10 mouse cellular contexts compared by ENCODE assay signal in the genomic region with DNA sequence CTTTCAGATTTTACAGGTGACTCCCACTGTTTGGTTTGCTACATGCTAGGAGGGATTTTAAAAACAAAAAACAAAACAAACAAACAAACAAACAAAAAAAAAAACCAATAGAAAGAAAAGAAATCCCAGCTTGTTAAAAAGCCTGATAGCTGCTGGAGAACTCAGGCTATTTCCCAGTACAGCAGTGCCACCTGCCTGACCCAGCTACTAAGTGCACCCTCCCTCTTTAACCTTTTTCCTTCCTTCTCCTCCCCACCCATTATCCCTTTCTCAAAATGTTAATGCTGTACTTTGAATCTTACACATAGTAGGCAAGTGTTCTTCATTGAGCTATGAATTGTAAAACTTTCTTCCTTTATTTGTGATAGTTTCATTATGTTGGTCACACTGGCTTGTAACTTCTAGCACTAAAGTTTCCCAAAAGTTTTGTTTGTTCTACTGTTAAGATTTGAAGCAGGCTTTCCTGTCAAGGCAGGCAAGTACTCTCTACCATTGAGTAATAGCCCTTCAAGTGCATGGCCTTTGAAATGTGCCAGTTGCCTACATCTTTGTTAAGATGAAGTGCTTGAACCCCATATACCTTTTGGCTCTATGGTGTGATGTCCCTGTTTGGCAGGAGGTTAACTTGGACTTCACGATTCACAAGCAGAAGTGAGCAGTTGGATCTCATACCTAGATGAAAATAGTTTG. TPM values are rescaled to one million over a fixed set of nuclear protein-coding genes. Genes with fewer than 3 reads are reported as not detected.
DNase-seq lines count a peak whose midpoint lies in the region; ATAC-seq and TF ChIP-seq lines count a peak whose summit lies in the region.
"Had no signal": no experiment of that assay in that cellular context is flagged by ENCODE, and none has a peak within 500 bp of the region (broad histone marks: within the 10 kb centered on the region; RNA-seq: fewer than 3 reads in every experiment).

No protein-coding gene starts in this region.

- no peak overlapping the region for H3K9ac ChIP-seq in neural tube, embryonic 14.5 days (replicated peaks; ENCODE audit: low read depth, low read length)
- H3K9ac ChIP-seq in neural tube, embryonic 15.5 days (replicated peaks) = no peak overlapping the region

- 100% methylated on average over 1 of the region's 1 CpGs for WGBS in neural tube, embryonic 14.5 days
- 95% methylated on average over 1 of the region's 1 CpGs for WGBS in neural tube, embryonic 15.5 days

- H3K27ac ChIP-seq in gastrocnemius, adult 2 months = no peak overlapping the region
- no peak overlapping the region for H3K27ac ChIP-seq in neural tube, embryonic 14.5 days (ENCODE audit: low read depth, low read length)
- no peak overlapping the region for H3K27ac ChIP-seq in neural tube, embryonic 15.5 days (replicated peaks)
- H3K27ac ChIP-seq: macrophage had no signal

- no peak overlapping the region for H3K4me3 ChIP-seq in gastrocnemius, adult 2 months
- no peak overlapping the region for H3K4me3 ChIP-seq in neural tube, embryonic 14.5 days (ENCODE audit: low read depth, low read length)
- H3K4me3 ChIP-seq in neural tube, embryonic 15.5 days (replicated peaks) = no peak overlapping the region

- H3K9me3 ChIP-seq in neural tube, embryonic 14.5 days (ENCODE audit: control insufficient read depth, low read length) = no peaks in the 10 kb centered on the region
- no peaks in the 10 kb centered on the region for H3K9me3 ChIP-seq in neural tube, embryonic 15.5 days (replicated peaks)

- H3K4me1 ChIP-seq in neural tube, embryonic 14.5 days (ENCODE audit: control insufficient read depth, insufficient read depth, low read length) = no peaks in the 10 kb centered on the region
- H3K4me1 ChIP-seq in neural tube, embryonic 15.5 days = peaks cover 5% of the 10 kb centered on the region; the same call in 1 of the 2 replicates

- intact Hi-C loops in gastrocnemius, adult 2 months (cut with DNase I) = loop anchor here (5.0 to 10.0 kb wide), 2 partner anchors 212 to 345 kb away; no protein-coding TSS in a partner anchor
- intact Hi-C loops in gastrocnemius, postnatal 36 days (cut with DNase I) = loop anchor here (2.0 kb wide), 1 partner anchor 211 kb away; no protein-coding TSS in a partner anchor

- H3K36me3 ChIP-seq in neural tube, embryonic 14.5 days (ENCODE audit: control insufficient read depth, insufficient read depth, low read length) = no peaks in the 10 kb centered on the region
- H3K36me3 ChIP-seq in neural tube, embryonic 15.5 days = no peaks in the 10 kb centered on the region

- H3K4me2 ChIP-seq in neural tube, embryonic 14.5 days (ENCODE audit: low read depth, low read length) = no peak overlapping the region
- H3K4me2 ChIP-seq in neural tube, embryonic 15.5 days = no peak overlapping the region

- DNase-seq in gastrocnemius, adult 2 months = peak; percentile 30
- no peak for DNase-seq in gastrocnemius, postnatal 36 days
- peak; percentile 17 for DNase-seq in c-Kit-positive CD71-positive TER-119-negative erythroid progenitor cells, embryonic 14.5 days (ENCODE audit: low read depth)
- peak; percentile 20 for DNase-seq in retina, postnatal 1 day
- no peak for DNase-seq in natural killer cell, adult 2 months (ENCODE audit: low spot score in 2 of 2)
- no peak for DNase-seq in layer of hippocampus, postnatal 36 days
- DNase-seq: gastrocnemius, postnatal 25 days had no signal

- ATAC-seq in neural tube, embryonic 14.5 days (ENCODE audit: low read depth) = 0 out of 2 replicates have a peak, but pooled peaks have one; percentile 54
- ATAC-seq in neural tube, embryonic 15.5 days (ENCODE audit: low FRiP score) = no peak

- TF ChIP-seq CTCF in gastrocnemius, adult 2 months (IDR thresholded peaks at IDR 0.05) = peak; percentile 71

- no peaks in the 10 kb centered on the region for H3K27me3 ChIP-seq in neural tube, embryonic 14.5 days (ENCODE audit: control insufficient read depth, insufficient read depth, low read length)
- H3K27me3 ChIP-seq in neural tube, embryonic 15.5 days (replicated peaks) = no peaks in the 10 kb centered on the region

RNA-seq across cellular contexts. Expression of a gene that starts 6.0 kb away (rescaled TPM):
- not detected for total RNA-seq in gastrocnemius, adult 2 months (2021)
- total RNA-seq in gastrocnemius, postnatal 36 days (2021) = not detected
- 29.3 and 32.5 TPM in 2 replicates for polyA plus RNA-seq in neural tube, embryonic 14.5 days (2014; fragmentation: Nextera tagmentation; extraction: Ambion mirVana)
- polyA plus RNA-seq in neural tube, embryonic 15.5 days (2015; fragmentation: Nextera tagmentation; extraction: Ambion mirVana) = 19.6 and 22.4 TPM in 2 replicates
- total RNA-seq in layer of hippocampus, postnatal 36 days (2021) = 10 to 100 TPM; 75.5 to 82.0 TPM
- total RNA-seq: gastrocnemius, postnatal 25 days had no signal
- polyA plus RNA-seq: macrophage had no signal

Comparison
In these comparisons a context has a peak if more than half of its experiments do, and no peak if none do; other contexts are left out.
1. DNase-seq: peak in gastrocnemius, adult 2 months (single experiment), c-Kit-positive CD71-positive TER-119-negative erythroid progenitor cells, embryonic 14.5 days (single experiment) and retina, postnatal 1 day (single experiment); none in gastrocnemius, postnatal 36 days (0 of 2), natural killer cell, adult 2 months (0 of 2) and layer of hippocampus, postnatal 36 days (0 of 2).
2. RNA of a gene that starts 6.0 kb away (total RNA-seq): 75.5 to 82.0 TPM in layer of hippocampus, postnatal 36 days; not detected in gastrocnemius, adult 2 months and not detected in gastrocnemius, postnatal 36 days; every median in the first group is over 10 times any median in the second.